Mouse (Mus musculus): ENCODE data around the gene Mipep. TPM values are rescaled to one million over a fixed set of nuclear protein-coding genes. Genes with fewer than 3 reads are reported as not detected.

The Mipep gene
- polyA plus RNA-seq, 1 experiment: 10.3 TPM

DNA sequence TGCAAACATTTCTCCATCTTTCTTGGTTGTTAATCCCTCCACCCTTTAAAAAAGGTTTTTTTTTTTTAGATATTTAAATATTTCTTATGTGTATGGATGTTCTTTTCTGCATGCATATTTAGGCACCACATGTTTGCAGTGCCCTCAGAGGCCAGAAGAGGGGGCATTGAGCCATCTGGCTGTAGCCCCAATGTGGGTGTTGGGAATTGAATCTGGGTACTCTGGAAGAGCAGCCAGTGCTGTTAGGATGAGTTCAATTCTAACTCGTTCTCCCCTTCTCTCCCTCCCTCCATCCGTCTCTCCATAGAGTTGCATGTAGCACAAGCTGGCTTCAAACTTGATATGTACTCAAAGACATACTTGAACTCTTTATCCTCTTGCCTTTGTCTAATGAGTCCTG lies 10.9 kb upstream of the Mipep start:
- no peak for DNase-seq
- TF ChIP-seq POLR2A (IDR thresholded peaks at IDR 0.05; ENCODE audit: control insufficient read depth, extremely low read depth, insufficient read depth, low read length, poor library complexity): no peak
- no peak for TF ChIP-seq CTCF (IDR thresholded peaks at IDR 0.05; ENCODE audit: borderline replicate concordance, control insufficient read depth, extremely low read depth, insufficient read depth, low read length, poor library complexity)
- no peak overlapping the region for H3K4me3 ChIP-seq (ENCODE audit: control insufficient read depth, insufficient read depth, low read length)
- WGBS: 96% methylated on average over 2 of the region's 2 CpGs
- H3K27me3 ChIP-seq (ENCODE audit: control insufficient read depth, insufficient read depth, low read length): no peaks in the 10 kb centered on the region
- no peaks in the 10 kb centered on the region; the same call in 1 of the 2 replicates for H3K4me1 ChIP-seq (replicated peaks; ENCODE audit: control insufficient read depth, insufficient read depth, low read length)
- no peaks in the 10 kb centered on the region for H3K36me3 ChIP-seq (ENCODE audit: control insufficient read depth, insufficient read depth, low read length)
- H3K27ac ChIP-seq (ENCODE audit: control insufficient read depth, insufficient read depth, low read length): no peak overlapping the region

DNA sequence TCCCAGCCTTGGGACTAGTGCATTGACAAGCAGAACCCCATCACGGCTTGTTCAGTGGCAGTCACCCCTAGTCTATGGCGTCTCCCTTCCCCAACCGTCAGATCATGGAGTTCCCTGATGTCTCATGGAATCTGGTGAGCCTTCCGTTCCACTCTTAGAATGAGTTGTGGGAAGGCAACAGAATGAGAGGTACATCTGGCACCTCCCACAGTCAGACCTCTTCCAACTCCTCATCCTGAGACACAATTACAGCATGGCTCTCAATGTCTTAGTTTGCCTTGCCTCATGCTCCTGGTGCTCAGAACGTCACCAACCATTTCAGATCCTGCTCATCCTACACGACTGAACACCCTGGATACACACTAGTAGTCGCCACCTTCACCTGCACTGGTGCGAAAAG lies 7.9 kb upstream of the Mipep start:
- WGBS: 96% methylated on average over 8 of the region's 8 CpGs

DNA sequence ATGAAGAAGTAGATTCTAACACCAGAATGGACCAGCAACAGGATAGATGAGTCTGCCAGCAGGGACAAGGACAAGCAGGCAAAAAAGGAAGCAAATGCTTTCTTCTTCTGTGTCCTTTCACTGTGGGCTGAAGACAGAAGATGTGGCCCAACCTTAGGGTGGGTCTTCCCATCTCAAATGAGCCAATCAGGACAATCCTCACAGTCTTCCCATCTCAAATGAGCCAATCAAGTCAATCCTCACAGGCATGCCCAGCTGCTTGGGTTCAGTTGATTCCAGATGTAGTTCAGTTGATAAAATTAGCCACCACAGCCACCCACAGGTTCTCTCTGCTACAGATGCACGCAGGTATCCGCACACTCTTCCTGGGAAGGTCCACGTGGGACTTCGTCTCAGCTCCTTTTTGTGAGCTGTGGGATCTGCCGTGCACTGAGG lies 6.9 kb upstream of the Mipep start:
- 74% methylated on average over 5 of the region's 5 CpGs for WGBS
- peak; percentile 57 for DNase-seq
- TF ChIP-seq CTCF (IDR thresholded peaks at IDR 0.05; ENCODE audit: borderline replicate concordance, control insufficient read depth, extremely low read depth, insufficient read depth, low read length, poor library complexity) (no peak), POLR2A (IDR thresholded peaks at IDR 0.05; ENCODE audit: control insufficient read depth, extremely low read depth, insufficient read depth, low read length, poor library complexity) (no peak)

More for the DNA sequence above, 7.9 kb upstream of the Mipep start:
- Histone ChIP-seq H3K27ac (ENCODE audit: control insufficient read depth, insufficient read depth, low read length) (no peak overlapping the region), H3K27me3 (ENCODE audit: control insufficient read depth, insufficient read depth, low read length) (no peaks in the 10 kb centered on the region), H3K4me3 (ENCODE audit: control insufficient read depth, insufficient read depth, low read length) (no peak overlapping the region), H3K36me3 (ENCODE audit: control insufficient read depth, insufficient read depth, low read length) (no peaks in the 10 kb centered on the region), H3K4me1 (replicated peaks; ENCODE audit: control insufficient read depth, insufficient read depth, low read length) (no peaks in the 10 kb centered on the region; the same call in 1 of the 2 replicates)
- DNase-seq: no peak
- TF ChIP-seq POLR2A (IDR thresholded peaks at IDR 0.05; ENCODE audit: control insufficient read depth, extremely low read depth, insufficient read depth, low read length, poor library complexity): no peak
- no peak for TF ChIP-seq CTCF (IDR thresholded peaks at IDR 0.05; ENCODE audit: borderline replicate concordance, control insufficient read depth, extremely low read depth, insufficient read depth, low read length, poor library complexity)

DNA sequence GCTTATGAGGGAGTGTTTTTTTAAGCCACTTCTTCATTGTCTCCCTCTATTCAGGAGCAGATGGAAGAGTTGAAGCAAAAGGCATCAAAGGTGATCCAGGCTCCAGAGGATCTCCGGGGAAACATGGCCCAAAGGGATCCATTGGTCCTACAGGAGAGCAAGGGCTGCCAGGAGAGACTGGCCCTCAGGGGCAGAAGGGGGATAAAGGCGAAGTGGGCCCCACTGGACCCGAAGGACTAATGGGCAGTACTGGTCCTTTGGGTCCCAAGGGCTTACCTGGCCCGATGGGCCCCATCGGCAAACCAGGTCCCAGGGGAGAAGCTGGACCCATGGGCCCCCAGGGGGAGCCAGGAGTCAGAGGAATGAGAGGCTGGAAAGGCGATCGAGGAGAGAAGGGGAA lies 5.2 kb upstream of the Mipep start:
- Histone ChIP-seq H3K4me3 (ENCODE audit: control insufficient read depth, insufficient read depth, low read length) (no peak overlapping the region), H3K4me1 (replicated peaks; ENCODE audit: control insufficient read depth, insufficient read depth, low read length) (peaks cover 10% of the 10 kb centered on the region), H3K36me3 (ENCODE audit: control insufficient read depth, insufficient read depth, low read length) (no peaks in the 10 kb centered on the region), H3K27ac (ENCODE audit: control insufficient read depth, insufficient read depth, low read length) (no peak overlapping the region), H3K27me3 (ENCODE audit: control insufficient read depth, insufficient read depth, low read length) (no peaks in the 10 kb centered on the region)
- DNase-seq: no peak
- 95% methylated on average over 7 of the region's 7 CpGs for WGBS
- no peak for TF ChIP-seq POLR2A (IDR thresholded peaks at IDR 0.05; ENCODE audit: control insufficient read depth, extremely low read depth, insufficient read depth, low read length, poor library complexity)
- no peak for TF ChIP-seq CTCF (IDR thresholded peaks at IDR 0.05; ENCODE audit: borderline replicate concordance, control insufficient read depth, extremely low read depth, insufficient read depth, low read length, poor library complexity)

More for the DNA sequence above, 6.9 kb upstream of the Mipep start:
- Histone ChIP-seq H3K27ac (ENCODE audit: control insufficient read depth, insufficient read depth, low read length) (no peak overlapping the region), H3K27me3 (ENCODE audit: control insufficient read depth, insufficient read depth, low read length) (no peaks in the 10 kb centered on the region), H3K4me3 (ENCODE audit: control insufficient read depth, insufficient read depth, low read length) (no peak overlapping the region), H3K36me3 (ENCODE audit: control insufficient read depth, insufficient read depth, low read length) (no peaks in the 10 kb centered on the region), H3K4me1 (replicated peaks; ENCODE audit: control insufficient read depth, insufficient read depth, low read length) (peaks cover 2% of the 10 kb centered on the region; the same call in 1 of the 2 replicates)

DNA sequence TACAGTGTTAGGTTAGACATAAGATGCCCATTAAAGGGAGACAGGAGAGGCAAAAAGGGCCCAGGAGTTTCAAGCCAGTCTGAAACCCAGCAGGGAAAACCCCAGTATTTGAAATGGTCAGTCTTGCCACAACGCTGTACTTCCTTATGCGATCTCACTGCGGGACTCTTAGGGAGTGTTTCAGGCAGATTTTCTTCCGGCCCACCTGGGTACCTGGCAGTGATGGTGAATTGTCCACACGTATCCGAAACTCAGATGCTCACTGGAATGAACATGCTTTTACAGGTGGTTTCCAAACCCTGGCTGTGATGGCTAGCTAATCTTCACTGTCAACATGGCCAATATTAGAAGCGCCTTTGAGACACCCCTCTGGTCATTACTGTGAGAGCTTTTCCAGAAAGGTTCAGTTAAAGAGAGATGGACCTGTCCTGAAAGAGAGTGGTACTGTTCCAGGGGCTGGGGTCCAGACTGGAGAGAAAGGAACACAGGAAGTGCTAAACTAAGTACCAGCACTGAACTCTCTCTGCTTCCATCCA lies 2.2 kb upstream of the Mipep start:
- DNase-seq: no peak
- no peak overlapping the region for H3K27ac ChIP-seq (ENCODE audit: control insufficient read depth, insufficient read depth, low read length)
- 52% methylated on average over 7 of the region's 7 CpGs for WGBS
- H3K27me3 ChIP-seq (ENCODE audit: control insufficient read depth, insufficient read depth, low read length): no peaks in the 10 kb centered on the region
- peaks cover 10% of the 10 kb centered on the region for H3K4me1 ChIP-seq (replicated peaks; ENCODE audit: control insufficient read depth, insufficient read depth, low read length)
- no peak for TF ChIP-seq POLR2A (IDR thresholded peaks at IDR 0.05; ENCODE audit: control insufficient read depth, extremely low read depth, insufficient read depth, low read length, poor library complexity)
- TF ChIP-seq CTCF (IDR thresholded peaks at IDR 0.05; ENCODE audit: borderline replicate concordance, control insufficient read depth, extremely low read depth, insufficient read depth, low read length, poor library complexity): no peak
- H3K4me3 ChIP-seq (ENCODE audit: control insufficient read depth, insufficient read depth, low read length): no peak overlapping the region
- H3K36me3 ChIP-seq (ENCODE audit: control insufficient read depth, insufficient read depth, low read length): no peaks in the 10 kb centered on the region

DNA sequence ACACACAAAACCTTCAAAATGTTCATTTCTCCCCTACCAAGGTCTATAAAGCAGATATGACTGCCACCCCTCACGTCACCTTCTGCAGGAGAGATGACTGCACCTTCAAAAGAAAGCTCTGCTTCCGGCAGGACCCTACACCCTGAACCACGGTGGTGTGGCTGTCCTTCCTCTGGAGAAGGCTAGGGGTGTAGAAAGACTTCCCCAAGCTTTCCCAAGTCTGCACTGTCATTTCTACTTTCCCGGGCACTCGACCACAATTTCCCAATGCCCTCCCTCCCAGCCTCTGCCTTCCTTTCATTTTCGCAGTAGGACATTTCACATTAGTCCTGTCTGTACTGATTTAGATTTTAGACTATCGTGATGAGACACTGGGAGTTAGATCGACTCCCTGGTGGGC lies 1.2 kb upstream of the Mipep start:
- Histone ChIP-seq H3K27ac (ENCODE audit: control insufficient read depth, insufficient read depth, low read length) (peak overlapping the region; percentile 7; the same call in 1 of the 2 replicates), H3K4me1 (replicated peaks; ENCODE audit: control insufficient read depth, insufficient read depth, low read length) (peaks cover 10% of the 10 kb centered on the region), H3K36me3 (ENCODE audit: control insufficient read depth, insufficient read depth, low read length) (no peaks in the 10 kb centered on the region), H3K4me3 (ENCODE audit: control insufficient read depth, insufficient read depth, low read length) (no peak overlapping the region), H3K27me3 (ENCODE audit: control insufficient read depth, insufficient read depth, low read length) (no peaks in the 10 kb centered on the region)
- no peak for DNase-seq
- WGBS: 32% methylated on average over 8 of the region's 8 CpGs
- TF ChIP-seq POLR2A (IDR thresholded peaks at IDR 0.05; ENCODE audit: control insufficient read depth, extremely low read depth, insufficient read depth, low read length, poor library complexity): no peak
- TF ChIP-seq CTCF (IDR thresholded peaks at IDR 0.05; ENCODE audit: borderline replicate concordance, control insufficient read depth, extremely low read depth, insufficient read depth, low read length, poor library complexity): no peak

DNA sequence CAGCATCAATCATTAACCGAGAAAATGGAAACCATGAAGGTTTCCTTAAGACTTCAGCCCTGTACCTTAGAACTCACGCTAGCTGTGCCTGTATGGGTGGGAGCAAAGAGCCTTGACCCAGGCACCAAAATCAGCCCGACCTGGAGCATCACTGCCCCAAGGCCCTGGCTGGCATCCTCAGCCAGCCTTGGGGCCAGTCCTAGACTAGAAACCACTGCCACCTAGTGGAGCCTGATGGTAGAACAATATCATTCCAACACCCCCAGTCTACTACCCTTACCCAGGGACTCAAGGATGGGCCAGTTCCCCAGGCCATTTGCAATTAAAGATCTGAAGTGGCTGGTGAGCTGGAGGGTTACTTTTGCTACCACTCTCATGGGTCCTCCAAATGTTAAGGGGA lies 5.7 kb downstream of the Mipep start:
- DNase-seq: peak; percentile 73
- Histone ChIP-seq H3K4me1 (replicated peaks; ENCODE audit: control insufficient read depth, insufficient read depth, low read length) (no peaks in the 10 kb centered on the region), H3K27me3 (ENCODE audit: control insufficient read depth, insufficient read depth, low read length) (no peaks in the 10 kb centered on the region), H3K4me3 (ENCODE audit: control insufficient read depth, insufficient read depth, low read length) (no peak overlapping the region), H3K27ac (ENCODE audit: control insufficient read depth, insufficient read depth, low read length) (no peak overlapping the region), H3K36me3 (ENCODE audit: control insufficient read depth, insufficient read depth, low read length) (no peaks in the 10 kb centered on the region)
- no peak for TF ChIP-seq POLR2A (IDR thresholded peaks at IDR 0.05; ENCODE audit: control insufficient read depth, extremely low read depth, insufficient read depth, low read length, poor library complexity)
- peak; percentile 80 for TF ChIP-seq CTCF (IDR thresholded peaks at IDR 0.05; ENCODE audit: borderline replicate concordance, control insufficient read depth, extremely low read depth, insufficient read depth, low read length, poor library complexity)
- WGBS: 72% methylated on average over 3 of the region's 3 CpGs
